Mouse (Mus musculus) naive thymus-derived CD4-positive, alpha-beta T cell, adult 2 months (primary cell): ENCODE measurements around the gene Mpzl3.

Experiments
- DNase-seq: peaks from one replicate; pipeline ENCODE4 v3.0.0-alpha.2; 2011; ENCODE audit warnings: low read depth

Gene Mpzl3

DNA sequence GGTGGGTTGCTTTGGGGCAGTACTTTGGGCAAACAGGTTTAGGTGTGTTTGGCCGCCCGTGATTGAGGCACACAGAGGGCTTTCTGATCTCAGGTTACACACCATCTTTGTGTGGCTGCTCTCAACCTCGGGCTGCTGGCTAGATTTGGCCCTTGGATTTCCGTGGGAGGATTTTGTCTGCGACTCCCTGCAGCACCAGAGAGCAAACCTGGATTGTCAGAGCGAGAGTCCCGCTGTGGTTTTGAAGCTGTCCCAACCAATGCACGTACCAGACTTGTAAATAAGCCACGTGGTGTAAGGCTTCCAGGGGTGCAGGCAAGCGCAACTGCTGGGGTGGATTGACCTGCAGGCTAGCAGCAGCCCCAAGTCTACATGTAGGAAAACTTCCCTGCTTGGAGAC is 12.0 kb upstream of the Mpzl3 start:
- DNase-seq: peak; percentile 30

DNA sequence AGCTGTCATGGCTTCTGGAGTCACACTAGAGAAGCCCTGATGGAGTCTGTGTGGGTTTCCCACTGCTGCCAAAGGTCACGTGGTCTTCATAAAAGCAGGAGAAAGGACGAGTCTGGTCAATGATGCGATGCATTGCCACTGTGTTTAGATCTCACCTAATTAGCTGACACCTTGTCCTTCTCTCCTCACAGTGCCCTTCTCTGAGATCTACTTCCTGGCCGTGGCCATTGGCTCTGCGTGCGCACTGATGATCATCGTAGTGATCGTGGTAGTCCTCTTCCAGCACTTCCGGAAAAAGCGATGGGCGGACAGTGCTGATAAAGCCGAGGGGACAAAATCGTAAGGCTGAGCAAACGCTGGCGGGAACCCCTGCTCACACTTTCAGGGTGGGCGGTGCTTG is 8.0 kb upstream of the Mpzl3 start:
- DNase-seq: no peak

GRCm38 (mm10) chr9:45048511-45048910 is 6.5 kb upstream of the Mpzl3 start:
- DNase-seq: peak; percentile 77

- no peak for DNase-seq
Observed at GRCm38 (mm10) chr9:45049731-45050130, 5.3 kb upstream of the Mpzl3 start.

- no peak for DNase-seq
Observed at GRCm38 (mm10) chr9:45050301-45050700, 4.7 kb upstream of the Mpzl3 start.

- no peak for DNase-seq
Observed at GRCm38 (mm10) chr9:45058304-45058940, 3.4 kb downstream of the Mpzl3 start.

GRCm38 (mm10) chr9:45060151-45060550 is 5.2 kb downstream of the Mpzl3 start:
- no peak for DNase-seq

DNA sequence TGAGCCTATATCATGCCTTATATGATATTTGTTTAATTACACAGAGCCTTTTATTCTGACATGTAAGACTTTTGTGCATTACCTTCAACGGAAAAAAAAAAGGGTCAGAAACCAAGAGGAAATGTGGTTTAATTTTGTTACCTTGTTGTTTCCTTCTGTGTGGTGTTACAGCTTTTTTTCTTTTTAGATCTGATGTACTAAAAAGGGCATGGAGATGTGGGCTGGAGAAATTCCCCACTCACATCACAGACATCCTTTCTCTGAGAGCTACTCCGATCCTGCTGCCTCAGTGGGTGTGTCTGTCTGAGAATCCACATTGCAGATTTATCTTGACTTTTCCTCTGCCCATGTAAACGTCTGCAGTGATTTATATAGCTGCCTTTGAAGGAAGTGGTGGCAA is 7.7 kb downstream of the Mpzl3 start:
- peak; percentile 80 for DNase-seq

DNA sequence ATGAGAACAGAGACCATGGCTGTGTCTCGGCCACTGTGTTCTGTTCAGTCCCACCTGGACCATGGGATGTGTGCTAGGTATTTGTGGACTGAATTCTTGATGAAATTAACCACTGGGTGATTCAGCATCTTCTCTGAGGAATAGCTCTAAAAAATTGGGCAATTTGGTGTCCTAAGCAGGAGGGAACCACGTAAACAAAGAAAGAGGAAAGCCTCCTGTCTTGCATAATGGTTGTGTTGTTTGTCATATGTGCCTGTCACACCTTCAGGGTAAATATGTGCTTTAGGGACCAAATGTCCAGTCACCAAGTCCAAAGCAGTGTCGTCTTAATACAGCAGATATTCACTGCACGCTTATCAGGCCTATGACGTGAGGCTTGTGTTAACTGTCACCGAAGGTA is 9.4 kb downstream of the Mpzl3 start:
- no peak for DNase-seq

GRCm38 (mm10) chr9:45066735-45067134 is 11.7 kb downstream of the Mpzl3 start:
- DNase-seq: no peak

- DNase-seq: no peak
Observed at GRCm38 (mm10) chr9:45071800-45072199, 16.8 kb downstream of the Mpzl3 start.

- no peak for DNase-seq
Observed at GRCm38 (mm10) chr9:45077859-45078258, 22.9 kb downstream of the Mpzl3 start.

DNA sequence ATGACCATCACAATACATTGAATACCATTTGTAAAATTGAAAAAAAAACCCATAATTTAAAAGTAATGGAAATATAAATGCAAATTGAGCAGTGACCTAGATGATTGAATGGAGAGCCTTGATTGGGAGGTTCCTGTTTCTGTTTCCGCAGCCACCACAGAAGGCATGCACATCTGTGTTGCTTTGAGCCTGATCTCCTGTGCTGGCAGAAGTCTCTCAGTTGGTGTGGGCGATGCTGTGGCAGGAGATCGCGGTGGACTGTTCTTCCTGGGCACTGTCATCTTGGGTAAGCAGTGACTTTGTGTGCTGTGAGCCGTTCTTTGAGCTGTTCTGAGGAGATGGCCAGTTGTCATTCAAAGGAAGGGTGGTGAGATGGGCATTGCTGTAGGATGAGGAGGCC is 24.0 kb downstream of the Mpzl3 start, which contains the start of gene Jaml:
Gene Jaml, plus strand, starts transcription at position 173 of the 400 bp plus-strand sequence.
- peak; percentile 68 for DNase-seq

GRCm38 (mm10) chr9:45083132-45083531 is 28.1 kb downstream of the Mpzl3 start:
- peak; percentile 55 for DNase-seq

- DNase-seq: no peak
Observed at GRCm38 (mm10) chr9:45084556-45084955, 29.6 kb downstream of the Mpzl3 start.

DNA sequence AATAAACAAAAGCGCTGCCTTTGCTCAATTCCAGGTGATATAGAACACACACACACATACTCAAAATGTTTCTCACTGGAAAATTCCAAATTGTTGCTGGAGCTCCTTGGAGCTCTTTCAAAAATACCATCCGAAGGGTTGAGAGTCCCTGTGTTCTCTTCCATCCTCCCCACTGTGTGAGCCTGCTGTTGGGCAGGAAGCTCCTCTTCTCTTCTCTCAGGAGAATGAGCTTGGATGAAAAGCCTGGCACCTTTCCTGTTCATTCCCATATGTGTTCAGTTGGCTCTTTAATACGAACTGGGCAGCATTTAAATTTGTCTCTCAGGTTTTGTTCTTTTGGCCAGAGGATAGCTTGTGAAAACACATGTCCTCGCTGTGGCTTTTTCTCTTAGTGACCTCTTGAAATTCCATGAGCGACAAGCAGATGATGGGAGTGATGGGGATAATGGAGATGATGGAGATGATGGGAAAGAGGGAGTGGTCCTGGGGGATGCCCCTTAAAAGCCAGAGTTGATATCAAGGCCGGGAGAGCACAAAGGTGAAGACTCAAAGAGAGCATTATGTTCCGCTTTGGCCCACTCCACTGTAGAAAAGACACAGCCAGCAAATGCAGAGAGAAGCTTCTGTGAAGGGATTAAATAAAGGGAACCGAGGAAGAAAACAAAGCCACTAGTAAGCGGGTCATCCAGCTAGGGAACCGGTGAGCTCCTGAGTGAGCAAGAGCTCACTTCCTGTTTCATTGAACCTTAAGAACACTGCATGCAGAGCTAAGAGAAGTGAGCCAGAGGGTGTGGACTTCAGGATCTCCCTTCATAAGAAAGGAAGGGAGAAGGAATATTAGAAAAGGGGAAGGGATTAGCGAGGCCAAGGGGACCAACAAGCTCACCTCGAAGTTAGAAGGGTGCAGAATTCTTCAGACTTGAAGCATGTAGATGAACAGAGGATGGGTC is 31.0 kb downstream of the Mpzl3 start:
- peak; percentile 43 for DNase-seq

DNA sequence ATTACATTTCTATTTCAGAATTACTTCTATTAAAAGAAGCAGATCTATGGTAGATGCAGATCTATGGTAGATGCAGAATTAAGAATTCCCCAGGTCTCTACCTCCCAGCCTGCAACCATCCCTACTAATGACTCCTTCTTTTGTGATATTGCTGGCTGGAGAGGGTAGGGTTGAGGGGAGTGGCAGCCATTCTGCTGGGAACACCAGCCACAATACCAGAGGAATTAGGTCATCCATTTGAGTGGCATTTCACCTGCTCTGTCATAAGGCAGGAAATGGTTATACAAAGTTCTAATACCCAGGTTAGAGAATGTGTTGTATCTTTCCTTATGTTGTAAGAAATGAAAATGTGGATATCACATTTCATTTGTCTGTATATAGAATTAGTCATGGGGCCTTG is 33.1 kb downstream of the Mpzl3 start:
- no peak for DNase-seq

DNA sequence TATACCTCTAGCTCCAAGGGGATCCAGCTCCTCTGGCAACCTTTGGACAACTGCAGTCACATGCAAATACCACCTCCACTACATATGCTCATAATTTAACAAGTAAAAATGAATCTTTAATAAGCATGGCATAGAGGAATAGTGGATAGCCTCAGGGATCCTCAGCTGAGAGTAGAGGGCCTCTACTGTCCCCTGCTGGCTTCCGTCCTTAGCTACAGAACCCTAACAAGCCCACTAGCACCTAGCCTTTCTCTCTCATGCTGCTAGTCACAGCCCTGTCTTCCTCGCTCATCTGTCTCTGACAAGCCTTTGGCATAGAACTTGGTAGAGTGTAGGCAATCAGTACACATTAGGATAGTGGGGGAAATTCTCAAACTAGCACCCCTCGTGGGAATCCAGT is 35.8 kb downstream of the Mpzl3 start:
- no peak for DNase-seq

DNA sequence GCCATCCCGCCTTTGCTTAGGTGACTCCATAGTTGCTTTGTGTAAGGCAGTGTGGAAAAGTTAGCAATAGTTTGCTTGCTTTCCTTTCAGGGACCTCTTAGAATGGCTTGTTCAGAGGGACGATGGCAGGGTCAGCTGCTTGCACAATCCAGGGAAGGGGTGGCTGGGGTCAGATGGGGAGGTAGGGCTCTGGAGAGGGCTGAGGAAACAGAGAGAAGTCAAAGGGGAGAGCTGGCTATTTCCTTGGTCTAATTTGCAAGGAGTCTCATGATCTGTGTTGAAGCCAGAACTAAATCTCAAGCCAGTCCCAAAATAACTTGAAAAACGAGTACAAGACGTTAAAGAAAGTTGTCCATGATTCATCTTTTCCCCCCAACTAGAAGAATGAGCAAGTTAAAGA is 37.7 kb downstream of the Mpzl3 start:
- DNase-seq: no peak

DNA sequence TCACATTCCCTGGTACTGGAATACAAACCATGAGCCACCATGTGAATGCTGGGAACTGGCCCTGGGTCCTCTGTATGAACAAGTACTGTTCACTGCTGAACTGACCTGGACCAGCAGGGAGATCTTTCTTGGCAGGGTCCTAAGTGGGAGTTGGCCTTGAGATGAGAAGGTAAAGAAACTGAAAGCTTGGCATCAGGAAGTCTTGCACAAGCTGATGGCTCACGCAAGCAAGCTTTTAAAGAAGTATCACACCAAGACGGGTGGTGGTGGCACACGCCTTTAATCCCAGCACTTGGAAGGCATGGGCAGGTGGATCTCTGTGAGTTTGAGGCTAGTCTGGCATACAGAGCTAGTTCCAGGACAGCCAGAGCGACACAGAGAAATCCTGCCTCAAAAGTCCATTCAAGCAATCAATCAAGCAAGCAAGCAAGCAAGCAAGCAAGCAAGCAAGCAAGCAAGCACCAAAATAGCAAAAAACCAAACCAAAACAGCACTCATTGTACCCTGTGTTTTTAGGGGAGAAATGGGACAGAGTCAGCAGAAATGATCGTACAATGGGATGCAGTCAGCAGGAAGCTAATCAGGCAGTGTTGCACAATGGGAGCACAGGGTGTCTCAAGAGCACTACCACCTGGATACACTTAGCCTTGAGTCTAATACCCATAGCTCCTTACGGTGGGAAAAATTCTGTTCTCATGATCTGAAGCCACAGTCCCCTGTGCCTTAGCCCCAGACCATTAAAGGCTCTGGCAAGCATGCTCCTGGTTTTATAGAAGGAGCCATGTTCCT is 40.4 kb downstream of the Mpzl3 start:
- no peak for DNase-seq

DNA sequence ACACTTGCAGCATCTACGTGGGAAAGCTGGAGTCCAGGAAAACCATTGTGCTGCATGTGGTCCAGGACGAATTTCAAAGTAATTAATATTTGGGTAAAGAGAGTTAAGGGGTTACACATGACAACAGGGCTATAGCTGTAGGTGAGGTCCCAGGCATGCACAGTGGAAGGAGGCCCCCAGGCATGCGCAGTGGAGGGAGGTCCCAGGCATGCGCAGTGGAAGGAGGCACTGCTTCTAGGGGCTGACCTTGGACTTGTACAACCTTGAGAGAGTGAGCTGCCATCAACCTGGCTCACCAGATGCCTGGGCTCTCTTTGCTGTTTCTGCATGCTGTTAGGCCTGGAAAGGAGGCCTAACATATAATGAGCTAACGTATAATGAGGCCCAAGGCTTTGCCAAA is 42.9 kb downstream of the Mpzl3 start:
- no peak for DNase-seq

DNA sequence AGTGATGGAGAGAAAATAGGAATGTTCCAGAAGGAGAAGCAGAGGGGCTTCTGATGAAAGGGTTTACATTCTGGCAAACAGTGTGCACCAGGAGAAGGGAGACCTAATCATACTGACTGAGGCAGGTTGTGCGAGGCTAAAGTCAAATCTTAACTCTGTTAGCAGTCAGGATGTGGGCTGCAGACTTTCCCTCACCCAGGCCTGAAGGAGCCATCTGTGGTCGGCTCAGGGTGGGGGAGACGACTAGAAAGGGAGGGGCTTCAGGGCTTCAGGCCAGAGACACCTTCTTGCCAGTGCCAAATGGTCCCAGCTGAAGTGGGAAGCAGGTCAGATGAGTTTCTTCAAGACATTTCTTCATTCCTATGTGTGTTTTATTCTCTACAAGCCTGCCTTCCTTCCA is 43.4 kb downstream of the Mpzl3 start:
- no peak for DNase-seq

DNA sequence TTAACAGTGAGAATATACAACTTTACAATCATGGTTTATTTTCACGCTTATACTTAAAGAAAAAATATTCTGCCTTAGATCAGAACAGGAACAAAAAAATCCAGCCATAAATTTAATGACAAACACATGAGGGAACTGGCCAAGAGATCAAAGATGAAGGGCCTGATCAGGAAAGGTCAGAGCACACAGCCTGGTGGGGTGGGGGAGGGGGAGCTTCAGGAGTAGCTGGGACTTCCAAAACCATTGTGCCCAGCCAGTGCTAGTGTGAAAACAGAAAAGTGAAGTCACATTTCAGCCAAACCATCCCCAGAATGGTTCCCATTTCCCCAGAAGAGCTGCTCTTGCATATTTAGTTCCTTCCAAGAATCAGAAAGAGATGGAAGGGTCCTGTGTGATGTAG is 47.5 kb downstream of the Mpzl3 start:
- DNase-seq: no peak
